Mouse (Mus musculus) cerebellum, postnatal 4 days (tissue): ENCODE measurements around the gene Lrrc8c.

Experiments used
- DNase-seq, 2 experiments: peaks; one replicate each; pipeline ENCODE4 v3.0.0; 2022; ENCODE audit warnings: low spot score in 2 of 2, mixed read lengths in 1 of 2

Lrrc8c gene

GRCm38 (mm10) chr5:105519096-105519975 lies at the start of gene Lrrc8c:
Gene Lrrc8c (plus strand): TSS chr5:105519388.
- DNase-seq = peak; percentile 68 to 82

- DNase-seq = no peak
Measured at GRCm38 (mm10) chr5:105472983-105473705, 46.0 kb upstream of the Lrrc8c start.

GRCm38 (mm10) chr5:105477527-105477926 lies 41.7 kb upstream of the Lrrc8c start:
- no peak for DNase-seq

GRCm38 (mm10) chr5:105479673-105480072 lies 39.5 kb upstream of the Lrrc8c start:
- DNase-seq = no peak

- no peak for DNase-seq
Measured at GRCm38 (mm10) chr5:105480561-105480960, 38.6 kb upstream of the Lrrc8c start.

GRCm38 (mm10) chr5:105483632-105484031 lies 35.6 kb upstream of the Lrrc8c start:
- DNase-seq = no peak

- peak in 1 of 2 experiments; percentile 49 for DNase-seq
Measured at GRCm38 (mm10) chr5:105484247-105484646, 34.9 kb upstream of the Lrrc8c start.

- DNase-seq = no peak
Measured at GRCm38 (mm10) chr5:105484891-105485290, 34.3 kb upstream of the Lrrc8c start.

GRCm38 (mm10) chr5:105490211-105490610 lies 29.0 kb upstream of the Lrrc8c start:
- no peak for DNase-seq

GRCm38 (mm10) chr5:105491389-105491788 lies 27.8 kb upstream of the Lrrc8c start:
- peak in 1 of 2 experiments; percentile 29 for DNase-seq

- DNase-seq = peak in 1 of 2 experiments; percentile 24
Measured at GRCm38 (mm10) chr5:105492367-105493246, 26.6 kb upstream of the Lrrc8c start.

GRCm38 (mm10) chr5:105493377-105493776 lies 25.8 kb upstream of the Lrrc8c start:
- no peak for DNase-seq

GRCm38 (mm10) chr5:105494246-105494917 lies 24.8 kb upstream of the Lrrc8c start:
- DNase-seq = no peak

- peak in 1 of 2 experiments; percentile 61 for DNase-seq
Measured at GRCm38 (mm10) chr5:105494918-105495901, 24.0 kb upstream of the Lrrc8c start.

- no peak for DNase-seq
Measured at GRCm38 (mm10) chr5:105496133-105496532, 23.1 kb upstream of the Lrrc8c start.

GRCm38 (mm10) chr5:105496586-105496985 lies 22.6 kb upstream of the Lrrc8c start:
- DNase-seq = no peak

- no peak for DNase-seq
Measured at GRCm38 (mm10) chr5:105498429-105499000, 20.7 kb upstream of the Lrrc8c start.

GRCm38 (mm10) chr5:105499396-105499795 lies 19.8 kb upstream of the Lrrc8c start:
- DNase-seq = no peak
